Mouse (Mus musculus) stomach, postnatal 0 days (tissue): ENCODE results near the gene Obp2a.

ENCODE experiments used
- CTCF ChIP-seq: IDR thresholded peaks from 2 replicates; pipeline ENCODE4 v1.5.1; 2016; ENCODE audit warnings: antibody characterized with exemption, low read depth, mild to moderate bottlenecking, moderate library complexity
- EP300 ChIP-seq: optimal IDR thresholded peaks from 2 replicates; pipeline ENCODE3; 2016; ENCODE audit warnings: antibody characterized with exemption

DNA sequence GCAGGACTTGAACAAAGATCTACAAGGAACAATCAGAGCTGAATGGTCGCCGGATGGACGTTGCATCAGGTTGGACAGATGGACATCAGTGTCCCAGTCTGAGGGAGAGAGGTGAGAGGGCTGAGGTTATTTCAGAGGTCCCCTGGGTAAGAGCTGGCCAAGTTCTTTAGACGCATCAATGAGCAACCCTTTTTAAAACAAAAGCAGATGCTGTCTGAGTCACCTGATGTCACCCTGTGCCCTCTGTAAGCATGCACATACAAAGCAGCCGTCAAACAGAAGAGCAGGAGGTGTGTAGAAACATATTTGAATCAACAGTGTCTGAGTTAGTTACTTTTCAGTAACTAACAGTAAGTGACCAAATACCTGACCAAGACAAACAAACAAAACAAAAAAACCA, 35.7 kb upstream of the Obp2a start:
- TF ChIP-seq CTCF (no peak), EP300 (no peak)
